Comparison of ENCODE assay signal across 30 mouse cellular contexts in the genomic region with DNA sequence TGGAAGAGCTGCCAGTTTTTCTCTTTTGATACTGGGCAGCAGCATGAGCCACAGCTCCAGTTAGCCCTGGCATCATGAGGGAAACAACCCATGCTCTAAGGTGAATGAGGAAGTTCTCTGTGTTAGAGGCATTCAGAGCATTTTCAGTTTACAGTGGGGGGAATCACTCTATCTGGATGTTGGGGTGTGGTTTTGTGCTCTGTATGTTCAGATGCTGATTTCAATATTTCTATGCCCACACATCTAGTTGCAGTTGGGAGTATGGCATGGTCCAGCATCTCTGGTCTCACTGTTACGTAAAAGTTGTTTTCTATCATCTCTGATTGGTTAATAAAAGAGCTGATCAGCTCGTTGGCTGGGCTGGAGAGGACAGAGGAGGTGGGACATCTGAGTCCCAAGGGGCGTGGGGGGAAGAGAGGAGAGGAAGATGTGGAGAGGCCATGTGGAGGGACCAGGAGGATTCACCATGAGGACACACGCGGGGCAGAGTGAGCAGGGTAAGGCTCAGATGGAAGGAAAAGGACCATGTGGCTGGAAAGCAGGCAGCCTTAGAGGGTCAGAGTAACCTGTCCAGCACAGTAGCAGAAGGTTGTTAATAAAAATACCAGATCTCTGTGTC. TPM values are rescaled to one million over a fixed set of nuclear protein-coding genes. Genes with fewer than 3 reads are reported as not detected.
DNase-seq lines count a peak whose midpoint lies in the region; ATAC-seq and TF ChIP-seq lines count a peak whose summit lies in the region.
"Had no signal": no experiment of that assay in that cellular context is flagged by ENCODE, and none has a peak within 500 bp of the region (broad histone marks: within the 10 kb centered on the region; RNA-seq: fewer than 3 reads in every experiment).

No protein-coding gene starts in this region.

- in situ Hi-C loops in ES-E14 (cut with MboI; ENCODE audit: low sequenced_read_pairs in 2 of 2, unreplicated experiment in 2 of 2), result no loop called here

- DNase-seq in B cell, adult 2 months, result peak; percentile 22 to 26
- no peak for DNase-seq in ES-E14 (ENCODE audit: low read depth, low spot score)
- DNase-seq in R1 (ENCODE audit: low read depth, low spot score), result peak; percentile 90
- no peak for DNase-seq in midbrain, postnatal 0 days (ENCODE audit: low spot score)
- no peak for DNase-seq in left cerebral cortex, postnatal 36 days (ENCODE audit: low spot score in 2 of 2)
- DNase-seq: adrenal gland, postnatal 25 days; cerebellum, postnatal 10 days; embryo, embryonic 11 days; gastrocnemius, postnatal 36 days; heart, adult 18-20 months; heart, postnatal 14 days; kidney, adult 11 months; kidney, adult 9 months had no signal

- peak; percentile 38 for ATAC-seq in granulocyte monocyte progenitor cell, adult 5-6 weeks (replicated peaks; ENCODE audit: poor library complexity, severe bottlenecking)
- ATAC-seq in midbrain, postnatal 0 days (ENCODE audit: low FRiP score), result no peak
- no peak for ATAC-seq in cerebellum, adult (ENCODE audit: insufficient number of reproducible peaks, low FRiP score, low TSS enrichment)
- ATAC-seq in forebrain, embryonic 12.5 days (ENCODE audit: low FRiP score), result no peak
- ATAC-seq: forebrain, embryonic 15.5 days; hindbrain, postnatal 0 days; Patski had no signal

- peak overlapping the region; percentile 49 to 52 for H3K4me3 ChIP-seq in ES-E14 (ENCODE audit: insufficient read depth in 1 of 2, low read depth in 1 of 2, low read length in 2 of 2, poor library complexity in 1 of 2, severe bottlenecking in 1 of 2)
- no peak overlapping the region for H3K4me3 ChIP-seq in midbrain, postnatal 0 days (ENCODE audit: low read depth, low read length)
- no peak overlapping the region for H3K4me3 ChIP-seq in forebrain, embryonic 12.5 days (replicated peaks)
- H3K4me3 ChIP-seq: embryonic facial prominence, embryonic 15.5 days; erythroblast, embryonic 14.5 days; forebrain, embryonic 10.5 days; forebrain, embryonic 15.5 days; heart, embryonic 10.5 days; heart, embryonic 15.5 days; hindbrain, embryonic 13.5 days had no signal

- H3K27ac ChIP-seq in ES-E14 (ENCODE audit: insufficient read depth, low read depth, low read length, poor library complexity, severe bottlenecking), result peak overlapping the region; percentile 99; the same call in 1 of the 2 replicates
- H3K27ac ChIP-seq in midbrain, postnatal 0 days (ENCODE audit: low read depth, low read length), result no peak overlapping the region
- H3K27ac ChIP-seq in forebrain, embryonic 12.5 days, result no peak overlapping the region
- H3K27ac ChIP-seq: embryonic facial prominence, embryonic 15.5 days; forebrain, embryonic 10.5 days; forebrain, embryonic 15.5 days; heart, embryonic 10.5 days; heart, embryonic 15.5 days; hindbrain, embryonic 13.5 days; hindbrain, postnatal 0 days had no signal

- H3K4me1 ChIP-seq in ES-E14 (ENCODE audit: control insufficient read depth in 2 of 2, insufficient read depth in 2 of 2, low read length in 2 of 2, poor library complexity in 1 of 2), result peaks cover 5 to 12% of the 10 kb centered on the region in 2 experiments
- H3K4me1 ChIP-seq in midbrain, postnatal 0 days (ENCODE audit: insufficient read depth, low read length), result no peaks in the 10 kb centered on the region
- H3K4me1 ChIP-seq in forebrain, embryonic 12.5 days, result peaks cover 11% of the 10 kb centered on the region

- H3K36me3 ChIP-seq in ES-E14 (ENCODE audit: control insufficient read depth, insufficient read depth, low read length, poor library complexity, severe bottlenecking), result peaks cover 2% of the 10 kb centered on the region; the same call in 1 of the 2 replicates
- no peaks in the 10 kb centered on the region for H3K36me3 ChIP-seq in midbrain, postnatal 0 days (ENCODE audit: insufficient read depth, low read length)
- 0 out of 2 replicates have a peak, but pooled peaks cover 4% of the 10 kb centered on the region for H3K36me3 ChIP-seq in forebrain, embryonic 12.5 days (replicated peaks)

- 82% methylated on average over 5 of the region's 5 CpGs for WGBS in midbrain, postnatal 0 days
- WGBS in forebrain, embryonic 12.5 days, result 80% methylated on average over 5 of the region's 5 CpGs

- H3K9me3 ChIP-seq in ES-E14 (ENCODE audit: control insufficient read depth, insufficient read depth, low read depth, low read length), result no peaks in the 10 kb centered on the region
- H3K9me3 ChIP-seq in midbrain, postnatal 0 days (ENCODE audit: low read length), result no peaks in the 10 kb centered on the region
- no peaks in the 10 kb centered on the region; the same call in 1 of the 2 replicates for H3K9me3 ChIP-seq in forebrain, embryonic 12.5 days
- H3K9me3 ChIP-seq: embryonic facial prominence, embryonic 15.5 days; forebrain, embryonic 15.5 days; heart, embryonic 10.5 days; heart, embryonic 15.5 days; hindbrain, embryonic 13.5 days had no signal

- no peak for TF ChIP-seq CTCF in midbrain, postnatal 0 days (IDR thresholded peaks at IDR 0.05)

- peak overlapping the region; percentile 51; the same call in 1 of the 2 replicates for H3K9ac ChIP-seq in ES-E14 (ENCODE audit: insufficient read depth, low read depth, low read length, poor library complexity, severe bottlenecking)
- H3K9ac ChIP-seq in midbrain, postnatal 0 days (replicated peaks; ENCODE audit: low read length, poor library complexity, severe bottlenecking), result no peak overlapping the region
- H3K9ac ChIP-seq in forebrain, embryonic 12.5 days, result no peak overlapping the region
- H3K9ac ChIP-seq: embryonic facial prominence, embryonic 15.5 days; forebrain, embryonic 15.5 days; heart, embryonic 15.5 days; hindbrain, embryonic 13.5 days had no signal

- H3K27me3 ChIP-seq in midbrain, postnatal 0 days (ENCODE audit: insufficient read depth, low read length), result no peaks in the 10 kb centered on the region
- H3K27me3 ChIP-seq in forebrain, embryonic 12.5 days, result no peaks in the 10 kb centered on the region
- H3K27me3 ChIP-seq: embryonic facial prominence, embryonic 15.5 days; forebrain, embryonic 15.5 days; heart, embryonic 15.5 days; hindbrain, embryonic 13.5 days; Patski had no signal

- intact Hi-C loops in left cerebral cortex, postnatal 36 days (cut with DNase I), result no loop called here

- no peak overlapping the region for H3K4me2 ChIP-seq in midbrain, postnatal 0 days (ENCODE audit: low read depth, low read length, poor library complexity, severe bottlenecking)
- no peak overlapping the region for H3K4me2 ChIP-seq in forebrain, embryonic 12.5 days
- H3K4me2 ChIP-seq: embryonic facial prominence, embryonic 15.5 days; forebrain, embryonic 15.5 days; heart, embryonic 15.5 days; hindbrain, embryonic 13.5 days had no signal

TF ChIP-seq in ES-E14, 5 proteins besides CTCF, POLR2A, EP300 and RAD21:
- no peak for TF ChIP-seq ZC3H11A (IDR thresholded peaks at IDR 0.05; ENCODE audit: borderline replicate concordance, low read depth, low read length)
- no peak for TF ChIP-seq MAFK (IDR thresholded peaks at IDR 0.05; ENCODE audit: insufficient read depth, low read depth, low read length)
- TF ChIP-seq ZNF384 (IDR thresholded peaks at IDR 0.05; ENCODE audit: low read depth, low read length), result no peak
- no peak for TF ChIP-seq HCFC1 (IDR thresholded peaks at IDR 0.05; ENCODE audit: borderline replicate concordance, insufficient read depth, low read length)
- no peak for TF ChIP-seq CHD2 (IDR thresholded peaks at IDR 0.05; ENCODE audit: low read depth, low read length)
TF ChIP-seq in ES-E14: peak in this region for 0.

RNA-seq across cellular contexts. Expression of a gene that starts 2.0 kb away (rescaled TPM):
- 38.3 and 57.0 TPM in 2 replicates for total RNA-seq in ES-E14 (2012; rRNA removed)
- total RNA-seq in granulocyte monocyte progenitor cell, adult 5-6 weeks (2014; fragmentation: Nextera tagmentation), result 22.4 and 46.8 TPM in 2 replicates
- total RNA-seq in granulocyte monocyte progenitor cell, adult 5-6 weeks (2017), result 22.5 and 45.1 TPM in 2 replicates
- total RNA-seq in midbrain, postnatal 0 days (2014; rRNA removed), result 20.0 and 23.2 TPM in 2 replicates
- 30.2 and 36.1 TPM in 2 replicates for polyA plus RNA-seq in midbrain, postnatal 0 days (2015; fragmentation: Nextera tagmentation; extraction: Ambion mirVana)
- 30.3 and 32.2 TPM in 2 replicates for polyA plus RNA-seq in forebrain, embryonic 12.5 days (2016; fragmentation: Nextera tagmentation; extraction: Ambion mirVana)
- 10 to 100 TPM; 17.6 to 20.7 TPM for total RNA-seq in left cerebral cortex, postnatal 36 days (2021)

RNA-seq across cellular contexts. Expression of a gene that starts 13.0 kb away (rescaled TPM):
- 88.2 and 95.1 TPM in 2 replicates for total RNA-seq in ES-E14 (2012; rRNA removed)
- total RNA-seq in granulocyte monocyte progenitor cell, adult 5-6 weeks (2014; fragmentation: Nextera tagmentation), result 52.2 and 78.5 TPM in 2 replicates
- 37.7 and 39.6 TPM in 2 replicates for total RNA-seq in granulocyte monocyte progenitor cell, adult 5-6 weeks (2017)
- 149 and 166 TPM in 2 replicates for total RNA-seq in midbrain, postnatal 0 days (2014; rRNA removed)
- polyA plus RNA-seq in midbrain, postnatal 0 days (2015; fragmentation: Nextera tagmentation; extraction: Ambion mirVana), result 326 and 327 TPM in 2 replicates
- 242 and 243 TPM in 2 replicates for polyA plus RNA-seq in forebrain, embryonic 12.5 days (2016; fragmentation: Nextera tagmentation; extraction: Ambion mirVana)
- total RNA-seq in left cerebral cortex, postnatal 36 days (2021), result 10 to 100 TPM; 67.0 to 69.5 TPM

RNA-seq across cellular contexts. Expression of a gene that starts 13.4 kb away (rescaled TPM):
- total RNA-seq in ES-E14 (2012; rRNA removed), result 1,792 and 2,115 TPM in 2 replicates
- total RNA-seq in granulocyte monocyte progenitor cell, adult 5-6 weeks (2014; fragmentation: Nextera tagmentation), result 4,415 and 4,988 TPM in 2 replicates
- total RNA-seq in granulocyte monocyte progenitor cell, adult 5-6 weeks (2017), result 2,316 and 2,478 TPM in 2 replicates
- total RNA-seq in midbrain, postnatal 0 days (2014; rRNA removed), result 298 and 395 TPM in 2 replicates
- 1,596 and 1,621 TPM in 2 replicates for polyA plus RNA-seq in midbrain, postnatal 0 days (2015; fragmentation: Nextera tagmentation; extraction: Ambion mirVana)
- 1,477 and 1,540 TPM in 2 replicates for polyA plus RNA-seq in forebrain, embryonic 12.5 days (2016; fragmentation: Nextera tagmentation; extraction: Ambion mirVana)
- total RNA-seq in left cerebral cortex, postnatal 36 days (2021), result 100 to 1,000 TPM; 631 to 695 TPM

RNA-seq across cellular contexts. Expression of a gene that starts 20.5 kb away (rescaled TPM):
- 0.79 and 1.9 TPM in 2 replicates for total RNA-seq in ES-E14 (2012; rRNA removed)
- total RNA-seq in granulocyte monocyte progenitor cell, adult 5-6 weeks (2014; fragmentation: Nextera tagmentation), result not detected in 2 replicates
- total RNA-seq in granulocyte monocyte progenitor cell, adult 5-6 weeks (2017), result not detected in 2 replicates
- not detected in 2 replicates for total RNA-seq in midbrain, postnatal 0 days (2014; rRNA removed)
- not detected in 2 replicates for polyA plus RNA-seq in midbrain, postnatal 0 days (2015; fragmentation: Nextera tagmentation; extraction: Ambion mirVana)
- polyA plus RNA-seq in forebrain, embryonic 12.5 days (2016; fragmentation: Nextera tagmentation; extraction: Ambion mirVana), result not detected in 2 replicates
- not detected for total RNA-seq in left cerebral cortex, postnatal 36 days (2021)
- total RNA-seq: adrenal gland, adult 18-20 months; adrenal gland, postnatal 25 days; gastrocnemius, adult 8-10 months; gastrocnemius, postnatal 36 days; heart, adult 18-20 months; heart, postnatal 14 days; hematopoietic stem cell, adult 5-6 weeks; hindbrain, postnatal 0 days had no signal
- polyA plus RNA-seq: embryonic facial prominence, embryonic 11.5 days; embryonic facial prominence, embryonic 15.5 days; erythroblast, embryonic 14.5 days; forebrain, embryonic 10.5 days; forebrain, embryonic 15.5 days; heart, embryonic 10.5 days; heart, embryonic 15.5 days; hindbrain, embryonic 13.5 days; hindbrain, postnatal 0 days; intestine, embryonic 14.5 days; Patski had no signal

RNA-seq across cellular contexts. Expression of a gene that starts 23.7 kb away (rescaled TPM):
- total RNA-seq in ES-E14 (2012; rRNA removed), result 9.8 and 10.0 TPM in 2 replicates
- 32.3 and 35.5 TPM in 2 replicates for total RNA-seq in granulocyte monocyte progenitor cell, adult 5-6 weeks (2014; fragmentation: Nextera tagmentation)
- 33.5 and 34.2 TPM in 2 replicates for total RNA-seq in granulocyte monocyte progenitor cell, adult 5-6 weeks (2017)
- total RNA-seq in midbrain, postnatal 0 days (2014; rRNA removed), result 70.7 and 99.6 TPM in 2 replicates
- polyA plus RNA-seq in midbrain, postnatal 0 days (2015; fragmentation: Nextera tagmentation; extraction: Ambion mirVana), result 35.9 and 42.2 TPM in 2 replicates
- polyA plus RNA-seq in forebrain, embryonic 12.5 days (2016; fragmentation: Nextera tagmentation; extraction: Ambion mirVana), result 23.4 and 23.6 TPM in 2 replicates
- total RNA-seq in left cerebral cortex, postnatal 36 days (2021), result 10 to 100 TPM; 27.6 to 33.4 TPM

Comparison
In these comparisons a context has a peak if more than half of its experiments do, and no peak if none do; other contexts are left out.
1. DNase-seq: peak in B cell, adult 2 months (2 of 2) and R1 (single experiment); none in ES-E14 (single experiment), midbrain, postnatal 0 days (single experiment) and left cerebral cortex, postnatal 36 days (0 of 2).
2. H3K4me3 ChIP-seq: peak in ES-E14 (2 of 2); none in midbrain, postnatal 0 days (single experiment) and forebrain, embryonic 12.5 days (single experiment).